Mouse (Mus musculus): ENCODE data around the gene Olfr675.
"Not testable (repeated sequence)": the region's sequence is repeated elsewhere in the genome, so short reads cannot be mapped to it uniquely, and the experiment has no call there.

The Olfr675 gene

DNA sequence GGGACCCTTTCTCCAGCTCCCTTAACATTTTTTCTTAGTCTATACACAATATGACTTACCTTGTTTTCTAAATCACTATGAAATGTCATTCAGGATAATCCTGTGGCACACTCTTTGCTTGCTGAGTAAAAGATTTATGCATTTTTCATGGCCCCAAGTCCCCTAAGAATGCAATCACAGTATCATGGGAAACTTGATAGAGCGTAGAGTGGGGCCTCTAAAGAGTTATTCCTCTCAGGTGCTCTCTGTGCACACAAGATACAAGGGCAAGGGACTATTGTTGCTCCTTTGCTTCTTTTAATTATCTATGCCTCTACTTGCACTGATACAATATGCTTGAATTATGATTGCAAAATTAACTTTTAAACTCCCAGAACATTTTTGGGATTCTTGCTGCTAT is at the start of gene Olfr675:
Gene Olfr675 (minus strand): TSS at position 101 of the 400 bp plus-strand sequence.
- DNase-seq (ENCODE audit: low spot score): no peak

DNA sequence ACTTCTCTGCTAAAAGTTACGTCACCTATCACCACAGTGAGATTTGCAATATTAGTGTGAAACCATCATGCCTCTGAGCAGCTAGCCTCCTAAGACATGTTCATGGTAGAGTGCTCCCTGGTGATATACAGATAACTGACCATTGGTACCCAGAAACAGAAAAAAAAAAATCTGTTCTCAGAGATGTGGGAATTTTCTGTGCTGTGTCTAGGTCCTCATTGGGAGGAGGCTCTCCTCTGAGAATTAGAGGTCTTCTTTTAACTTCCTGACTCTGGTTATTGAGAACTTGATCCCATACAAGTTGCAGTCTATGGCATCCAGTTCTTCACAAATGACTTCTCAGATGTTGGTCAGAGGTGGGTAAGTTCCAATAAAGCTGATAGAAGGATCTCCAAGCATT is 35.9 kb upstream of the Olfr675 start, which contains the start of gene Olfr678:
Gene Olfr678 (plus strand): TSS at position 301 of the 400 bp plus-strand sequence.
- DNase-seq (ENCODE audit: low spot score): no peak

DNA sequence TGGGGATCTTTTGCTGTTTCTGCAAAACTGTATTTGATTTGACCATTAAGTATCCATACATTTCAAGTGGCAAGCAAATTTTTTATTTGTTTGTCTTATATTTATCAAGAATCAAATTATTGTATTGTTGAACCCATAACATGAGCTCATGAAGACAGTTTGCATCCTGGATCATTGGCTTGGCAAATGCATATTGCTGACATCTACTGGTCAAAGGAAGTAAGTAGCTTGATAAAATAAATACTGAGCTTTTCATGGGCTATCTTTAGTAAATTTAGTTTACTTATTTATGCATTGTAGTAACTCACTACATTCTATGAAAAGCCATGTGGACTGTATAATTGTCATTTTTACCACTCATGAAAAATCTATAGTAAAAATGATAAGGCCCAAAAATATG is 30.7 kb upstream of the Olfr675 start:
- no peak for DNase-seq (ENCODE audit: low spot score)

DNA sequence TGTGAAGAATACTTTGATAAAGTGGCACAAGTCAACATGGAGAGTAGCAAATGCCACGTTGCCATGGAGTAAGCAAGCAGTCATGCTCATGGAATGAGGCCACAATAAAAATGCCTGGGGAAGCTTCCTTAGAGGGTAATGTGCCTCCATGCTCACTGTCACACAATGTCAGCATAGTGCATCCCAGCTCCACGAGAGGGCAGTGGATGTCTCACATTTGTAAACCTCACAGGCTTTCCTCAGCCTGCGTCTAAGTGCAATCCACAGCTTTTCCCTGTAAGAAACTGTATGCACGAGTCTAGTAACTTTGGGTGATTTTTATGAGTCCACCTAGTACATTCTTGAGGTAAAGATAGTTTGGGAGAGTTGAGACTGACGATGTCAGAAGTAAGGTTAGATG is 5.6 kb upstream of the Olfr675 start:
- not testable (repeated sequence) for DNase-seq (ENCODE audit: low spot score)

DNA sequence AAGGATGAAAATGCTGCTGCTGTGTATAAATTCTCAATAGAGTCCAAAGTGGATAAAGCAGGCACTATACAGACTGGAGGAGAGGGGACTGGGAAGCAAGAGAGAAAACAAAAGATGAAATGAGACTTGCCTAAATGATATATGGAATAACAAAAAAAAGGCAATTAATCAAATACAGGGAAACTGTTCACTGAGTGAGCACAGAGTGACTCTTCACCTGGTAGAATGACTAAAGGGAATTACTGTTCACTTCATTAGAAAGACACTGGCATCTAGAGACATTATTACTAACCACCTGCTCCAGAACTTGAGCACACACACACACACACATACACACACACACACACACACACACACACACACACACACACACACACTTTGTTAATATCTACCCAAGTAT is 4.1 kb upstream of the Olfr675 start, which contains the start of gene Olfr676:
Gene Olfr676 (plus strand): TSS at position 301 of the 400 bp plus-strand sequence.
- no peak for DNase-seq (ENCODE audit: low spot score)

DNA sequence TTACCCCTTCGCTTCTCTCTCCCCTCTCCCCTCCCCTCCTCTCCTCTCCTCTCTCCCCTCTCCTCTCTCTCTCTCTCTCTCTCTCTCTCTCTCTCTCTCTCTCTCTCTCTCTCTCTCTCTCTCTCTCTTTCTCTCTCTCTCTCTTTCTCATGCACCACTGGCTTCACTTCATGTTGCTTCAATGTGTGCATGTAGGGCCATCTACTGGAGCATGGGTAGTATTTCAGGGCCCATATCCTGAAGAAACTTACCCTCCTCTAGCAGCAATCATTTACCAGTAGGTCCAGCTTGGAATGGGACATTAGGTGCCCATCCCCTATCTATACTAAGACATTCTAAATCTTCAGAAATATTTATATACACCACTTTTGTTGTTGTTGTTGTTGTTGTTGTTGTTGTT is 5.7 kb downstream of the Olfr675 start:
- DNase-seq (ENCODE audit: low spot score): no peak

DNA sequence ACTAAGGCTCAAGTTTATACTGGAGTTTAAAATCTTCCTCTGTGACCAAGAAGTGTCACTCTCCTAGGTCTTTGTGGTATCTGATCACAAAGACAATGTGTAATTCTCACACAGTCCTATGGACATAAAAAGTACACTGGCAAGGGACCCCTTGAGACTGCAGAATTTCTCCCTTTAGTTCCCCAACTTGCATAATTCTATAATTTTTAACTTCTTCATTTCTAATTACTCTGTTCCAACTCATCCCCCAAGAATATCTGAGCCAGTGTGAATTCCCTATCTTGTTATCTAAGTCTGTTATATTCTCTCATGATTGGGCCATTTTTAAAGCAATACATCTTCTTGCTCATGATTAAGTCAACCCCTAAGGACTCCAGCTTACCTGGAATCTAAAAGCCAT is 26.3 kb downstream of the Olfr675 start, which contains the start of gene Olfr672:
Gene Olfr672 (minus strand): TSS at position 101 of the 400 bp plus-strand sequence.
- DNase-seq (ENCODE audit: low spot score): no peak

DNA sequence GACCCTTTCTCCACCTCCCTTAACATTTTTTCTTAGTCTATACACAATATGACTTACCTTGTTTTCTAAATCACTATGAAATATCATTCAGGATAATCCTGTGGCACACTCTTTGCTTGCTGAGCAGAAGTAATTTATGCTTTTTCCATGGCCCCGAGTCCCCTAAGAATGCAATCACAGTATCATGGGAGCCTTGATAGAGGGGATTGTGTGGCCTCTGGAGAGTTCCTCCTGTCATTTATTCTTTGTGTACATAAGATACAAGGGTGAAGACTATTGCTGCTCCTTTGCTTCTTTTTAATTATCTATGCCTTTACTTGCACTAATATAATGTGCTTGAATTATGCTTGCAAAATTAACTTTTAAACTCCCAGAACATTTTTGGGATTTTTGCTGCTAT is 49.2 kb downstream of the Olfr675 start, which contains the start of gene Olfr671:
Gene Olfr671 (minus strand): TSS at position 101 of the 400 bp plus-strand sequence.
- no peak for DNase-seq (ENCODE audit: low spot score)

DNA sequence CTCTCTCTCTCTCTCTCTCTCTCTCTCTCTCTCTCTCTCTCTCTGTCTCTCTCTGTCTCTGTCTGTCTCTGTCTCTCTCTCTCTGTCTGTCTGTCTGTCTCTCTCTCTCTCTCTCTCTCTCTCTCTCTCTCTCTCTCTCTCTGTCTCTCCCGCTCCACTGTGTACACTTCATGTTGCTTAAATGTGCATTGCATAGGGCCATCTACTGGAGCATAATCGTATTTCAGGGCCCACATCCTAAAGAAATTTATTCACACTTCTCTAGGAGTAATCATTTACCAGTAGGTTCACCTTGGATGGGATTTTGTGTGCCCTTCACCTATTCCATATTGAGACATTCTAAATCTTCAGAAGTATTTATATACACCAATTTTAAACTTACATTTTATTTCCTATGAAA is 55.8 kb downstream of the Olfr675 start:
- not testable (repeated sequence) for DNase-seq (ENCODE audit: low spot score)
